Mouse (Mus musculus): ENCODE data around the gene Vmo1.
A peak's percentile ranks its signal among the peaks of the same experiment; 100 is the strongest.
"Not testable (repeated sequence)": the region's sequence is repeated elsewhere in the genome, so short reads cannot be mapped to it uniquely, and the experiment has no call there.

Gene Vmo1

GRCm38 (mm10) chr11:70520178-70520769, 5.9 kb upstream of the Vmo1 start:
- no peak for DNase-seq (ENCODE audit: low read depth, low spot score)

- no peak for DNase-seq (ENCODE audit: low read depth, low spot score)
Measured at GRCm38 (mm10) chr11:70518923-70519322, 4.5 kb upstream of the Vmo1 start, which contains the start of gene Gltpd2. Gene Gltpd2, plus strand, starts transcription at chr11:70519196.

DNA sequence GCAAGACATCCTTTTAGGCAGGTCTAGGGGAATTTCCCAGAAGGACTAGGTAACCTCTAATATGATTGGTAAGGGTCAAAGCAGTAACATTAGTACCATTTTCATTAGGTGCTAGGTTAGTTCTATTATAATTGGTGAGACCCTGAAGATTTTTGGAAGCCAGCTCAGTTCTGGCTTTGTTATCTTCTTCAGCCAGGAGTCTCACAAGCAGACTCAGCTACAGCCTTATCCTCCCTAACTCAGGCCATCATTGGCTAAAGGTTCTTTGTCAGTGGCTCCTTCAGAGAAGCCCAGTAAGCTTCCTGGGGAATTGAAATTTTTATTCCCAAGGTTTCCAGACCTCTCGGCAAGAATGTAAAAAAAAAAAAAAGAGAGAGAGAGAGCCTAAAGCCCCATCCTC, 4.0 kb upstream of the Vmo1 start:
- no peak for DNase-seq (ENCODE audit: low read depth, low spot score)

DNA sequence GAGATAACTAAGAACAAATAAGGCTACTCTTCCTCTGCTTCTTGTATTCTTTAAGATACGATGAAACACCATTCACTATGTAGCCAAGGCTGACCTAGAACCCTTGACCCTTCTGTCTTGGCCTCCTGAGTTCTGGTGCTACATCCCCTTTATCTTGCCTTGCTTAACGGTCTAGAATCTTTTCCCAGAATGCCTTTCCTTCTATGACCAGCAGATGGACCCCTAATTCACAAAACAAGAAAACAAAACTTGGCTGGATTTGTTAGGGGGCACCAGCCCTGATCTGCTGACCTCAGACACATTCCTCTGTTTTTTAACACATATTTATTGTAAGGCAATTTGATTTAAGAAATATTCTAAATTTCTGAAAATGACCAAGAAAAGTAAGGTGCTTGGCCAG, 1.9 kb upstream of the Vmo1 start:
- peak; percentile 84 for DNase-seq (ENCODE audit: low read depth, low spot score)

- DNase-seq (ENCODE audit: low read depth, low spot score): no peak
Measured at GRCm38 (mm10) chr11:70513520-70513919, 896 bp downstream of the Vmo1 start.

DNA sequence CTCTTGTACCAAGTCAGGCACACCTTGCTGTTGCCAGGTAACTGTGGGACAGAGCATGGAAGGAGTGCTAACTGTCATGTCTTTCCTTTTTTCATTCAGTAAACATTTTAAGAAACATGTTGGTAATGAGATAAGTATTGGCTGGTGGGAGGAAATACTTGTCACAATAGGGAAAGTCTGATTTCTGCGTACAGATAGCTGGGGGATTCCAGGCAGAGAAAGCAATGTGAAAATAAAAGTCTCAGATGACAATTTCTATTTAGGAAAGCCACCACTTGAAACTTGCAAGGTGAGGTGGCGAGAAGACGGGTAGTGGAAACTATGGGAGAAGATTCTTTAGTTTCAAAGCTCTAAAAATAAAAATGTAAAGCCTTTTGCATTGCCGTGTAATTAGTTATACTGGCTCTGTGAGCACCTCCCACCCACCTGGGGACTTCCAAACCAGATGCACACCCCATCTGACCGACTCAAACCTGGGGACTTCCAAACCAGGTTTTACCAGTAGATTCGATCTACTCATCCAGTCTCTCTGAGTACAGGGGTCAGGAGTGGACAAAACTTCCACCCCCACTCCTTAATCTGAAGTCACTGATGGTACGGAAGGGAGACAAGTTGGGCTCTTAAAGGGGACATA, 1.6 kb downstream of the Vmo1 start:
- no peak for DNase-seq (ENCODE audit: low read depth, low spot score)

DNA sequence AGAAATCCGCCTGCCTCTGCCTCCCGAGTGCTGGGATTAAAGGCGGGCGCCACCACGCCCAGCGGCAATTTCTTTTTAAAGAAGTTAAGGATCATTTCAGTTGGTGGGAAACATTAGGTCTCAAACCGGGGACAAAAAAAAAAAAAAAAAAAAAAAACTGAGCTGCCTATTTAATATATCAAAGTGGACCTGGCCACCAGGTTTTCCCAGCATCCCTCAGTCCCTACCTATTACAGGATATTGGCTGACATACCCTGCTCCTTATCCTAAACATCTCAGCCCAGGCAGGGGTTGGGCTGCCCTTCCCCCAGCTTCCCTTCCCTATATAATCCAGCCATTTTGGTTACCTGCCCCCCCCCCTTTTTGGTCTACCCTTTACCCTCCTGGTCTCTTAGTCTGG, 2.6 kb downstream of the Vmo1 start:
- DNase-seq (ENCODE audit: low read depth, low spot score): no peak

DNA sequence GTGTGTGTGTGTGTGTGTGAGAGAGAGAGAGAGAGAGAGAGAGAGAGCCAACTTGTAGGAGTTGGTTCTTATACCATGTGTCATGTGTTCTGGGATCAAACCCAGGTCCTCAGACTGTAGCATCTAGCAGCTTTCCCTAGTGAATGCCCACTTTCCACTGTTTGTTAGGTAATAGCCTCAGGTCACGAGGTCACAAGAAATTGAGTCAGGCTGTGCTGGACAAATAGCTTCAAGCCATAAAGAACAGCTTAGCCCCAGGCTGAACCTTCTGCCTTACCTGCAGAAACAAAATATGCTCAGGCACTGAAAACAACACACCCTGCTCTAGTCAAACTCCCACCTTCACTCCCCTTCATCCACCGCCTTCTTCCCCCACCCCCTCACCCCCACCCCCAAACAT, 3.2 kb downstream of the Vmo1 start:
- DNase-seq (ENCODE audit: low read depth, low spot score): no peak

- peak; percentile 89 for DNase-seq (ENCODE audit: low read depth, low spot score)
Measured at GRCm38 (mm10) chr11:70509753-70510564, 4.5 kb downstream of the Vmo1 start.

DNA sequence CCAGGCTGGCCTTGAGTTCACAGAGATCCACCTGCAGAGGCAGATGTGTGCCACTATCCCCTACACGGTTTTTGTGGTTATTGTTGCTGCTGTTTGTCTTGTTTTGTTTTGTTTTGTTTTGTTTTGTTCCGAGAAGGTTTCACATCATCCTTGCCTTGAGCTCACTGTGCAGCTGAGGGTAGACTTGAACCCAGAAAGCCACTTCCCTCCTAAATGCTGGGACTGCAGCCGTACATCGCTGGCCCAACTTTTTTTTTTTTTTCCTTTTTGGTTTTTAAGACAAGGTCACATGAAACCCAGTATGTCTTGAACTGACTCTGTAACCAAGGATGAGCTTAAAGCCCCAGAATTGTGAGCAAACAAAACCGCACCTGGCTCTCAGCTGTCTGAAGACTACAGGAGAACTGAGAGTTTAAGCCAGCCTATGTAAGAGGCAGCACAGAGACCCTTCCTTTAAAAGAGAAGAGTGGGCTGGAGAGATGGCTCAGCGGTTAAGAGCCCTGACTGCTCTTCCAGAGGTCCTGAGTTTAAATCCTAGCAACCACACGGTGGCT, 7.4 kb downstream of the Vmo1 start:
- DNase-seq (ENCODE audit: low read depth, low spot score): no peak

GRCm38 (mm10) chr11:70506385-70506784, 8.0 kb downstream of the Vmo1 start:
- DNase-seq (ENCODE audit: low read depth, low spot score): peak; percentile 78

DNA sequence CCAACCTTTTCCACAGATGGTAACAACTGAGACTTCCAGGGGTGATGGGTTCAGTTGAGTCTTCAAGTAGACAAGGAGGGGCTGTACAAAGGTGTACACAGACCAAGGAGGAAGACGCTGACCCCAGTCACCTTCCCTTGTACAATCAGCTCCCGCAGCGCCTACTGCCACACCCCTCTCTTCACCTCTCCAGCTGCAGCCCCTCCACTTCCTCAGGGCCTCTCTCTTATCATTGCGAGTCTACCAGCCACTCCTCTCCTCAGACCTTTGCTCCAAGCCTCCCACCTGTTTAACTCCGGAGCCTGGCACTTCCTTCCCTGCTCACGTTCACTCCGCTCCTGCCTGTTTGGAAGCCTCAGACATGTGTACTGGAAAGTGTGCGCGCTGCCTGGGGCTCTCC, 9.4 kb downstream of the Vmo1 start, which contains the start of gene Tm4sf5:
Gene Tm4sf5, plus strand, starts transcription at position 275 of the 400 bp plus-strand sequence.
- DNase-seq (ENCODE audit: low read depth, low spot score): peak; percentile 52

DNA sequence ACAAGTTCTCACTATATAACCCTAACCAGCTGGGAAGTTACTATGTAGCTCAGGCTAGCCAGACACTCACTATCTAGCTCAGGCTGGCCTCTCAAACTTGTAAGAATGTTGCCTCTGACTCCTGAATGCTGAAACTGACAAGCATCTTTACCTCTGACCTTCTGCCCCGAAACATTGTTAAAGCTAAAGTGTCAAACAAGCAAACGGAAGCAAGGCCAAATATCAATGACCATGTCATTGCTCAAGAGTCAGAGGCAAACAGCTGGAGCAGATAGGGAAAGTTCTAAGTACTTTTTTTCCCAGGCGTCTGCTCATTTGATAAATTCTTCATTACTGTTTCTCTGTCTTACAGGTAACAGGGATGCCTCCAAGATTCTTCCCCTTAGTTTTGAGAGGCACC, 12.4 kb downstream of the Vmo1 start:
- DNase-seq (ENCODE audit: low read depth, low spot score): no peak

GRCm38 (mm10) chr11:70500476-70500812, 14.0 kb downstream of the Vmo1 start:
- DNase-seq (ENCODE audit: low read depth, low spot score): no peak

- peak; percentile 40 for DNase-seq (ENCODE audit: low read depth, low spot score)
Measured at GRCm38 (mm10) chr11:70499566-70500475, 14.6 kb downstream of the Vmo1 start.

DNA sequence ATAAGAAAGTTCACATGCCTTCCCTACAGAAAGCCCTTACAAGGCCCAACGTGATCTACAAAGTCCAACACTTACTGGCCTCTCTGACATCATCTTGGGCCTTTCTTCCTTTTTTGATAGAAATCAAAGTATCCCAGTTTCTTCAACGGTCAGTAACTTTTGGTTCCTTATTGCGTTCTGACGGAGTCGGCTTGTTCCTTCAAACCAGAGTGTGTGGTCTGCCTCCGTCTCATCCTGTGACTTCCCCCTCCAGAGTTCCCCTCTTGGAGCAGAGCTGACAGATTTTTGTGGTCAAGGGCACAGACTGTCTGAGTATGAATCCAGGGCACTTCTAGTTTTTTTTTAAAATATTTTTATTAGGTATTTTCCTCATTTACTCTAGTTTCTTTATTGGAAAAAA, 24.7 kb downstream of the Vmo1 start:
- DNase-seq (ENCODE audit: low read depth, low spot score): no peak

DNA sequence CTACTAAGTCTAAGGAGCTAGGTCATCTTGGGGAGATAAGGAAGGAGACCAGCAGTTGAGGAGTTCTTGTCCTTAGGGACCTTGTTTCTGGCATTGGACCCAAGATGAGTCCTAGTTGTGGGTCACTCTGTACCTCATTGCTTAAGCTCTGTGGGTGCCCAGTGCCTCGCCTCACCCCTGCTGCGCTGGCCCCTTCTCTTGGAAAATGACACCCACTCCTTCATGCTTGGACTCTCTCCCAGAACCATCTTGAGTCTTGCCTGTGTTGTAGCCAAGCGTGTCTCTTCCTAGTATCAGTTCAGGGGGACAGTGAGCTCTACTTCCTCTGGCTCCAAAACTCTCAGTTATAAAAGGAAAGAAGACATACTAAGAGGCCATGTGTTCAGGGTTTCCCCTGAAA, 25.3 kb downstream of the Vmo1 start:
- DNase-seq (ENCODE audit: low read depth, low spot score): no peak

- DNase-seq (ENCODE audit: low read depth, low spot score): no peak
Measured at GRCm38 (mm10) chr11:70487816-70488215, 26.6 kb downstream of the Vmo1 start.

- no peak for DNase-seq (ENCODE audit: low read depth, low spot score)
Measured at GRCm38 (mm10) chr11:70485498-70485897, 28.9 kb downstream of the Vmo1 start.

DNA sequence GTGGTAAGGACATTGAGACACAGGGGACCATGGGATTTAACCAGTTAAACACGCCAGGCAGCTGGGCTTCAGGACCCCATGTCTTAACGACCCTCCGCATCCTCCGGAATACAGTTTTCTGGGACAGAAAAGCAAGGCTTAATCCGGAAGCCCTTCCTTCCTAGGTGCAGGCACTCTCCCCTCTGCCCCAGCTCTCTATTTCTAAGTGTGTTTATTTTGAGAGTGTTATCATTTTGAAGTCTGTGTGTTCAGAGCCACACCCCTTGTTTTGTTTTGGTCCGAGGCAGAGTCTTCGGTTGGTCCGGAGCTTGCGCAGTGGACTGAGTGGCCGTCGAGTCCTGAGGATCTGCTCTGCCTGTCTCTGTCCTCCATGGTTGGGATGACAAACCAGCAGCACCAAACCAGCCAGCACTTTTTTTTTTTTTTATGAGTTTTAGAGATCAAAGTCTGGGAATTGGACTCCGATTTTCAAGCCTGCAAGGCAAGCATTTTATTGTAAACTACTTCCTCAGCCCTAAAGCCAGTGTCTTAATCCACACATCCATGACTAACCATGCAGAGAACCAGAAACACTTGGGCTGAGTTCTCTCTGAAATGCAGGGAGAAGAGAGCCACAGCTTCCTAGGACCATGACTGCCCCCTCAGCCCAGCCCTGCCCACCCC, 39.4 kb downstream of the Vmo1 start:
- no peak for DNase-seq (ENCODE audit: low read depth, low spot score)

GRCm38 (mm10) chr11:70473291-70473690, 41.1 kb downstream of the Vmo1 start:
- DNase-seq (ENCODE audit: low read depth, low spot score): not testable (repeated sequence)
